Mouse (Mus musculus): ENCODE measurements around the gene Sntg2. TPM values are rescaled to one million over a fixed set of nuclear protein-coding genes. Genes with fewer than 3 reads are reported as not detected.

The Sntg2 gene
- polyA plus RNA-seq (2016; fragmentation: Nextera tagmentation; extraction: Ambion mirVana) = 2.0 TPM in 2 replicates

- peaks cover 7% of the 10 kb centered on the region; the same call in 1 of the 2 replicates for H3K4me1 ChIP-seq
- peak within 1 kb of the TSS; percentile 96 for H3K4me2 ChIP-seq (replicated peaks)
- WGBS = under 1% methylated on average over 36 of the region's 39 CpGs
- H3K9ac ChIP-seq = peak within 1 kb of the TSS; percentile 53
- H3K27me3 ChIP-seq = peaks cover 12% of the 10 kb centered on the region; the same call in 1 of the 2 replicates
- ATAC-seq (ENCODE audit: insufficient number of reproducible peaks, insufficient read depth, low FRiP score, low TSS enrichment) = peak; percentile 92
- peak within 1 kb of the TSS; percentile 48 for H3K4me3 ChIP-seq
- H3K36me3 ChIP-seq = no peaks in the 10 kb centered on the region
- H3K27ac ChIP-seq = no peak within 1 kb of the TSS
- H3K9me3 ChIP-seq = no peaks in the 10 kb centered on the region
Observed at GRCm38 (mm10) chr12:30372933-30373501, at the start of gene Sntg2. TSS of gene Sntg2 (minus strand) at chr12:30373375.

- Histone ChIP-seq H3K9ac (no peak overlapping the region), H3K36me3 (no peaks in the 10 kb centered on the region), H3K27ac (no peak overlapping the region), H3K27me3 (no peaks in the 10 kb centered on the region), H3K4me1 (no peaks in the 10 kb centered on the region), H3K9me3 (no peaks in the 10 kb centered on the region), H3K4me2 (replicated peaks) (no peak overlapping the region), H3K4me3 (no peak overlapping the region)
- WGBS = 76% methylated on average over 8 of the region's 8 CpGs
- ATAC-seq (ENCODE audit: insufficient number of reproducible peaks, insufficient read depth, low FRiP score, low TSS enrichment) = no peak
Observed at GRCm38 (mm10) chr12:30416547-30416946, 43.4 kb upstream of the Sntg2 start.

- Histone ChIP-seq H3K4me2 (replicated peaks) (no peak overlapping the region), H3K36me3 (no peaks in the 10 kb centered on the region), H3K27ac (no peak overlapping the region), H3K9me3 (no peaks in the 10 kb centered on the region), H3K9ac (no peak overlapping the region), H3K4me3 (no peak overlapping the region), H3K27me3 (no peaks in the 10 kb centered on the region), H3K4me1 (no peaks in the 10 kb centered on the region)
- 78% methylated on average over 6 of the region's 6 CpGs for WGBS
- no peak for ATAC-seq (ENCODE audit: insufficient number of reproducible peaks, insufficient read depth, low FRiP score, low TSS enrichment)
Observed at GRCm38 (mm10) chr12:30415981-30416380, 42.8 kb upstream of the Sntg2 start.

- Histone ChIP-seq H3K36me3 (no peaks in the 10 kb centered on the region), H3K4me3 (no peak overlapping the region), H3K9ac (no peak overlapping the region), H3K4me2 (replicated peaks) (no peak overlapping the region), H3K27me3 (no peaks in the 10 kb centered on the region), H3K9me3 (no peaks in the 10 kb centered on the region), H3K27ac (no peak overlapping the region), H3K4me1 (no peaks in the 10 kb centered on the region)
- ATAC-seq (ENCODE audit: insufficient number of reproducible peaks, insufficient read depth, low FRiP score, low TSS enrichment) = no peak
Observed at GRCm38 (mm10) chr12:30402651-30403050, 29.5 kb upstream of the Sntg2 start.

GRCm38 (mm10) chr12:30400531-30400930, 27.4 kb upstream of the Sntg2 start:
- no peak overlapping the region for H3K4me2 ChIP-seq (replicated peaks)
- WGBS = 91% methylated on average over 2 of the region's 2 CpGs
- H3K27me3 ChIP-seq = no peaks in the 10 kb centered on the region
- no peaks in the 10 kb centered on the region for H3K9me3 ChIP-seq
- no peaks in the 10 kb centered on the region for H3K36me3 ChIP-seq
- no peak for ATAC-seq (ENCODE audit: insufficient number of reproducible peaks, insufficient read depth, low FRiP score, low TSS enrichment)
- H3K4me3 ChIP-seq = no peak overlapping the region
- H3K4me1 ChIP-seq = no peaks in the 10 kb centered on the region
- H3K9ac ChIP-seq = no peak overlapping the region
- no peak overlapping the region for H3K27ac ChIP-seq

GRCm38 (mm10) chr12:30400114-30400513, 26.9 kb upstream of the Sntg2 start:
- Histone ChIP-seq H3K4me2 (replicated peaks) (no peak overlapping the region), H3K9ac (no peak overlapping the region), H3K27me3 (no peaks in the 10 kb centered on the region), H3K4me3 (no peak overlapping the region), H3K9me3 (no peaks in the 10 kb centered on the region), H3K27ac (no peak overlapping the region), H3K4me1 (no peaks in the 10 kb centered on the region), H3K36me3 (no peaks in the 10 kb centered on the region)
- no peak for ATAC-seq (ENCODE audit: insufficient number of reproducible peaks, insufficient read depth, low FRiP score, low TSS enrichment)
- 84% methylated on average over 2 of the region's 2 CpGs for WGBS

GRCm38 (mm10) chr12:30372293-30372692, 882 bp downstream of the Sntg2 start:
- Histone ChIP-seq H3K4me3 (peak overlapping the region; percentile 48), H3K9ac (no peak overlapping the region)

GRCm38 (mm10) chr12:30369786-30370185, 3.4 kb downstream of the Sntg2 start:
- no peak overlapping the region for H3K4me3 ChIP-seq
- no peaks in the 10 kb centered on the region for H3K9me3 ChIP-seq
- no peak overlapping the region for H3K4me2 ChIP-seq (replicated peaks)
- ATAC-seq (ENCODE audit: insufficient number of reproducible peaks, insufficient read depth, low FRiP score, low TSS enrichment) = no peak
- WGBS = 8% methylated on average over 6 of the region's 6 CpGs
- H3K9ac ChIP-seq = no peak overlapping the region
- peaks cover 7% of the 10 kb centered on the region; the same call in 1 of the 2 replicates for H3K4me1 ChIP-seq
- no peaks in the 10 kb centered on the region for H3K36me3 ChIP-seq
- H3K27ac ChIP-seq = no peak overlapping the region
- H3K27me3 ChIP-seq = peaks cover 12% of the 10 kb centered on the region; the same call in 1 of the 2 replicates

More at GRCm38 (mm10) chr12:30372293-30372692, 882 bp downstream of the Sntg2 start:
- peak overlapping the region; percentile 96 for H3K4me2 ChIP-seq (replicated peaks)
- ATAC-seq (ENCODE audit: insufficient number of reproducible peaks, insufficient read depth, low FRiP score, low TSS enrichment) = no peak
- no peaks in the 10 kb centered on the region for H3K9me3 ChIP-seq
- H3K36me3 ChIP-seq = no peaks in the 10 kb centered on the region
- 54% methylated on average over 5 of the region's 5 CpGs for WGBS
- peaks cover 7% of the 10 kb centered on the region; the same call in 1 of the 2 replicates for H3K4me1 ChIP-seq
- H3K27me3 ChIP-seq = peaks cover 12% of the 10 kb centered on the region; the same call in 1 of the 2 replicates
- H3K27ac ChIP-seq = no peak overlapping the region

GRCm38 (mm10) chr12:30369141-30369540, 4.0 kb downstream of the Sntg2 start:
- Histone ChIP-seq H3K4me1 (peaks cover 7% of the 10 kb centered on the region; the same call in 1 of the 2 replicates), H3K36me3 (no peaks in the 10 kb centered on the region), H3K9ac (no peak overlapping the region), H3K27me3 (peaks cover 12% of the 10 kb centered on the region; the same call in 1 of the 2 replicates), H3K4me3 (no peak overlapping the region), H3K4me2 (replicated peaks) (no peak overlapping the region), H3K9me3 (no peaks in the 10 kb centered on the region), H3K27ac (no peak overlapping the region)
- ATAC-seq (ENCODE audit: insufficient number of reproducible peaks, insufficient read depth, low FRiP score, low TSS enrichment) = no peak
- WGBS = 84% methylated on average over 6 of the region's 6 CpGs

- WGBS = 63% methylated on average over 2 of the region's 2 CpGs
- H3K9me3 ChIP-seq = no peaks in the 10 kb centered on the region
- no peak overlapping the region for H3K4me3 ChIP-seq
- ATAC-seq (ENCODE audit: insufficient number of reproducible peaks, insufficient read depth, low FRiP score, low TSS enrichment) = no peak
- H3K36me3 ChIP-seq = no peaks in the 10 kb centered on the region
- no peak overlapping the region for H3K27ac ChIP-seq
- no peak overlapping the region for H3K9ac ChIP-seq
- no peaks in the 10 kb centered on the region for H3K4me1 ChIP-seq
- no peak overlapping the region for H3K4me2 ChIP-seq (replicated peaks)
- no peaks in the 10 kb centered on the region for H3K27me3 ChIP-seq
Observed at GRCm38 (mm10) chr12:30362306-30362705, 10.9 kb downstream of the Sntg2 start.

GRCm38 (mm10) chr12:30357666-30358065, 15.5 kb downstream of the Sntg2 start:
- 31% methylated on average over 6 of the region's 6 CpGs for WGBS

GRCm38 (mm10) chr12:30352393-30352792, 20.8 kb downstream of the Sntg2 start:
- Histone ChIP-seq H3K4me3 (no peak overlapping the region), H3K4me1 (peaks cover 8% of the 10 kb centered on the region; the same call in 1 of the 2 replicates), H3K27ac (no peak overlapping the region), H3K9me3 (no peaks in the 10 kb centered on the region), H3K9ac (no peak overlapping the region), H3K36me3 (no peaks in the 10 kb centered on the region), H3K4me2 (replicated peaks) (no peak overlapping the region), H3K27me3 (no peaks in the 10 kb centered on the region)
- ATAC-seq (ENCODE audit: insufficient number of reproducible peaks, insufficient read depth, low FRiP score, low TSS enrichment) = no peak
- 54% methylated on average over 2 of the region's 2 CpGs for WGBS

More at GRCm38 (mm10) chr12:30357666-30358065, 15.5 kb downstream of the Sntg2 start:
- Histone ChIP-seq H3K27me3 (no peaks in the 10 kb centered on the region), H3K9ac (no peak overlapping the region), H3K36me3 (no peaks in the 10 kb centered on the region), H3K4me3 (no peak overlapping the region), H3K4me1 (no peaks in the 10 kb centered on the region), H3K9me3 (no peaks in the 10 kb centered on the region), H3K4me2 (replicated peaks) (no peak overlapping the region), H3K27ac (no peak overlapping the region)
- no peak for ATAC-seq (ENCODE audit: insufficient number of reproducible peaks, insufficient read depth, low FRiP score, low TSS enrichment)
